Mouse (Mus musculus) left cerebral cortex, postnatal 10 days (tissue): ENCODE results near the gene Gpam. TPM values are rescaled to one million over a fixed set of nuclear protein-coding genes. Genes with fewer than 3 reads are reported as not detected.

ENCODE experiments used
- DNase-seq, 2 experiments: peaks; one replicate each; pipeline ENCODE4 v3.0.0; 2021 to 2022; ENCODE audit warnings: low spot score in 2 of 2, mixed read lengths in 1 of 2; ENCODE audit errors: extremely low spot score in 1 of 2
- intact Hi-C: fragments of 180-260 bp; cut with DNase I; formaldehyde crosslinking; loops from one replicate; pipeline ENCODE4 v1.15.1; 2025
- total RNA-seq, 2 experiments: library from RNA; stranded (reverse); gene quantifications; 2 replicates each; pipeline ENCODE4 v1.2.3; 2021

Gene Gpam
- total RNA-seq, 2 experiments from 2014 or later: 59.1 to 60.1 TPM

GRCm38 (mm10) chr19:55087776-55088175 is 39.3 kb downstream of the Gpam start:
- intact Hi-C loops: no loop called here
- no peak for DNase-seq

GRCm38 (mm10) chr19:55085857-55086185 is 41.2 kb downstream of the Gpam start:
- intact Hi-C loops: no loop called here
- no peak for DNase-seq

DNA sequence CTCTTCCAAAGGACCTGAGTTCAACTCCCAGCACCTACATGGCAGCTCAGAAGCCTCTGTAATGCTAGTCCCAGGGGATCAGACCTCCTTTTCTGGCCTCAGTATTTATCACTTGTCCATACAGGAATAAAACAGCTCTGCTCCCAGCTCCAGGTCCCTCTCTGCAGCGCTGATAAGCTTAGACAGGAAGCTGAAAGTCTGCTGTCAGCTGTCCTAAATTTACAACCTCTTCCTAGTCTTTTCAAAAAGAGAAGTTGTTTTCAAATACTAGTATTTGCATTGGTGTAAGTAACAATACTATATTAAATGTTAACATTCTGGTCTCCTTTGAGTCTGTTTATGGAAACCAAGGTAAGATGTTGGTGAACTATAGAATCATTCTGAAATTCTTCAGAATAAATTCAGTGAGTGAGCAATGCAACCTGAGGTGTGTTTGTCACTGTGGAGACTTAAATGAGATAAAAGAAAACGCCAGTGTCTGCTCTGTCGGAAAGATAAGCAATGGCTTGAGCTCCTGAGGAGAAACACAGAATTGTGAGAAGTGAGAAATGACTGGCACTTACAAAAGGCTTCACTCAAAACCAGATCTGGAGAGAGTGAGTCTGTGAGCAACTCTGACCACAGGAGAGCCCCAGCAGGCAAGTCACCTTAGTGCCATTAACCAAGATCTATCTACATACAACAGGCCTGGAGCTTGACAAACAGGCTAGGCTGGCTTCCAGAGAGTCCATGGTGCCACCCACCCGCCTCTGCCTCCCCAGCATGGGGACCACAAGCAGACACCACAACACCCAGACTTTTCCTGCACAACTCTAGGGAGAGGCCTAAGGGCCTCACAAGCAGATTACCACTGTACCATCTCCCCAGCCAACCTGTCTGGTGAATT is 41.8 kb downstream of the Gpam start:
- DNase-seq: no peak
- intact Hi-C loops: no loop called here

GRCm38 (mm10) chr19:55076822-55077221 is 50.2 kb downstream of the Gpam start:
- intact Hi-C loops: loop anchor here (5.0 to 10.0 kb wide), 3 partner anchors 120 to 1442 kb away; no protein-coding TSS in a partner anchor
- DNase-seq: no peak

DNA sequence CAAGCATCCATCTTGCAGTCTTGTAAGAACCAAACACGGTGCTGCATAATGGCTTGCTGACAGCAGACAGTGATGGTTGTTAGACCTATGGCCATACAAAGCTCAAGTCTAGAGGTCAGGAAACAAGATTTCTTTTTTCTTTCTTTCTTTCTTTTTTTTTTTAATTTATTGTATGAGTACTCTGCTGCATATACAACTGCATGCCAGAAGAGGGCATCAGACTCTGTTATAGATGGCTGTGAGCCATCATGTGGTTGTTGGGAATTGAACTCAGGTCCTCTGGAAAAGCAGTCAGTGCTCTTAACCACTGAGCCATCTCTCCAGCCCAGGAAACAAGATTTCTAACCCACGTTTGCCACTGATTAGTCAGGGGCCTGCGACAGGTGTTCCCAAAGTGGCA is 54.0 kb downstream of the Gpam start:
- DNase-seq: no peak
- intact Hi-C loops: loop anchor here (10.0 kb wide), 2 partner anchors 222 to 1438 kb away; no protein-coding TSS in a partner anchor

DNA sequence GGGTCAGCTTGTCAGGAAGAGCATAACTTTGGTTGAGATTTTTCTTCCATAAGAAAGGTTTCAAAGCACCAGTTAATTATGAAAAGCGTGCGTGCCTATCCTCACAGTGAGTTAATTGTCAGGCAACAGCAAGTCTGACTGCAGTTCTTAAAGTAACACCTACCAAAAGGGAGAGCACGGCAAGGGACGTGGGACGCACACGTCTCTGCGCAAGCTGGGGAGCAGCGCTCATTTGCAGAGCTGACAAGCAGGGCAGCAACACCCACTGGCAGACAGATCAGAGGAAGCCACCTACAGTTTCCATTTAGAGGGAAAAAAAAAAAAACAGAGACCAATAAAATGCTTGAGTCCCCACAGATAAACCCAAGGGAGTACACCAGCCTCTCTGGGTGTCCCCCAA is 58.0 kb downstream of the Gpam start:
- intact Hi-C loops: no loop called here
- DNase-seq: no peak

DNA sequence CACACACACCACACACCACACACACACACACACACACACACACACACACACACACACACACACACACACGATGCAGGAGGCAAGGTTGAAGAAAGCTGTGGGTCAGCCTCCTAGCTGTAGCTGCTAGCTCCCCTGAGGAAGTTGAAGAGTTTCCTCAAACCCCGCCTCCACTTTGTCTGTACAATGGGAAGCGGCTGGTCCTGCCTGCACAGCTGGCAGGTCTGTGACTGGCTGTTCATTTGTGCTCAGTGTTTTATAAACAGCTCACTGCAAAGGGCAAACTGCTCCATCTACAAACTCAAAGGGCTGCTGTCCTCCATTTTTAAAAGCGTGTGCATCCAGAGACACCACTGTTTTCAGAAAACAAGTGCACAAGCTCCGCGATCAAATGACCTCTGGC is 63.8 kb downstream of the Gpam start:
- DNase-seq: peak in 1 of 2 experiments; percentile 60
- intact Hi-C loops: loop anchor here (5.0 kb wide), 1 partner anchor 1121 kb away; the partner anchor contains the start of genes Bbip1 and Shoc2

GRCm38 (mm10) chr19:55062501-55062900 is 64.5 kb downstream of the Gpam start:
- intact Hi-C loops: loop anchor here (5.0 kb wide), 1 partner anchor 1120 kb away; the partner anchor contains the start of genes Bbip1 and Shoc2
- no peak for DNase-seq

DNA sequence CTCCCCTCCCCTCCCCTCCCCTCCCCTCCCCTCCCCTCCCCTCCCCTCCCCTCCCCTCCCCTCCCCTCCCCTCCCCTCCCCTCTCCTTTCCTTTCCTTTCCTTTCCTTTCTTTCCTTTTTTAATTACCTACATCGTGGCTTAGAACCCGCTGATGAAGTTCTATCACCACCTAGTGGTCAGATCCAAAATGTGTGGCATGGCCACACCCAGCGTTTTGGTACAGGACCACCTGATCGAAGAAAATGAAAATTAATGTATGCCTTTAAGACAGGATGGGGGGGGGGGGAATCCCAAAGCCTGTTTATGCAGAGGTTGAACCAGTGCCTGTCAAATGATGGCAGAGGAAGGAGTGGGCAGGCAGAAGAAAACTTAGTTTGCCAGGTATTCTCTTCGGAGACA is 65.1 kb downstream of the Gpam start:
- intact Hi-C loops: loop anchor here (1.0 to 5.0 kb wide), 2 partner anchors 1018 to 1120 kb away; partner anchors contain the start of genes Adra2a, Bbip1 and Shoc2
- DNase-seq: peak in 1 of 2 experiments; percentile 59

- no peak for DNase-seq
- intact Hi-C loops: loop anchor here (1.0 to 5.0 kb wide), 2 partner anchors 1017 to 1119 kb away; partner anchors contain the start of genes Adra2a, Bbip1 and Shoc2
These were observed 65.6 kb downstream of the Gpam start for GRCm38 (mm10) chr19:55061447-55061901.

DNA sequence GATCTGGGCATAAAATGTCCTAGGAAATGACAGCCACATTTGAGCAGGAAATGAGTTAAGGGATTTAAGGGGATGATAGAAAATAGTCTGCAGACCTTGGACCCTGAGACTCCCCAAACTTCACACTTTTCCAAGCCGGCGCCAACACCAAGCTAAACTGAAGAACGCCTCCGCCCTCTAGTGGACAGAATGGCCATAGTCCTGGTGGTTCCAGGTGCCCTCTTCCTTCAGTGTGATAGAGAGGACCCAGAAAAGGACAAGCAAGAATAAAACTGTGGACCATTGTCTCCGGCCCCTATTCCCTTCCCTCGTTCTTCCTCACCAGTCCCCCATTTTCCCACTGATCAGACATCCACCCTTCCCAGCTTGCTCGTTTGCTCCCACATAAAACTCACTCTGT is 66.1 kb downstream of the Gpam start:
- peak; percentile 75 to 80 for DNase-seq
- intact Hi-C loops: loop anchor here (1.0 to 5.0 kb wide), 2 partner anchors 1017 to 1119 kb away; partner anchors contain the start of genes Adra2a, Bbip1 and Shoc2

DNA sequence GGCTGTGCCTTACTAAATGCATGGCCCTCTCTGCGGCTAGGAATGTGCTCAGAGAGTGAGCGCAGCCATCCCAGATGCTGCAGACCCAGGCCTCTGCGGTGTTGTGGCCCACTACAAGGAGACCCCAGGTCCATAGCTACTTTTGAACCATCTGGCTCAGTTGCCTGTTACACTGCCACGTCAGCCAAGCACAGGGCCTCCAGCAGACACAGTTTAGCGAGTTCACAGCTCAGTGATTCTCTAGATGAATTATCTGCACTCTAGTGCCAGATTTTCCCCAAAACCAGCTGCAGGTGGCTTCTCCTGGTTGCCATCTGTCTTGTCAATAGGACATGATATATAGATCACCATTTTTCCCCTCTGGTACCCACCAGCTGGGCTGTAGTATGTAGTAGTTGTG is 69.6 kb downstream of the Gpam start:
- intact Hi-C loops: no loop called here
- DNase-seq: no peak

DNA sequence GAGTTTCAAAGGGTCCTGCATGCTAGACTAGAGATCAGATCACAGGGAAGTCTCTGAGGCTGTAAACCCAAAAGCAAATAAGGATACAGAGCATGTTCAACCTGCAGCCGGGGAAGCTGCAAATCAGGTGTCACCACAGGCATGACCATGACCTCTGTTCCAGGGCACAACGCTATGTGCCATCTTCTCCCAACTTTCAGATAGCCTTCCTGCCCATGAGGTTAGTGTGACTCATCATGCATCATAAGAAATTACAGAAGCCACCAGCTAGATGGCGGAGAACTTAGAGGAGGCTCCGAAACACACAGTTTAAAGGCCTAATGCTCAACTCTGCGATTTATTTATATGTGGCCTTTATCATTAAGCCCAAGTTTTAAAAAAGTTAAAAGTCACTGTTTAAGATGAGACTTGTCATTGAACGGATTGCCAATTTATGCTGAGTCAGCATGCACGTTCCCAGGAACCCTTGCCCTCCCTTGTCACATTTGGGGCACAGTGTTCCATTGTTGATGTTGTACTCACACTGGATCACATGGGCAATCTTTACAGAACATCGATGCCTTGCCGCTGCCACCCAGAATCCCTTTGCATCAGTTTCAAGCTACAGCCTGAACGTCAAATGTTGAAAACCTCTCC is 71.3 kb downstream of the Gpam start:
- intact Hi-C loops: no loop called here
- DNase-seq: no peak

GRCm38 (mm10) chr19:55053163-55053562 is 73.9 kb downstream of the Gpam start:
- DNase-seq: no peak
- intact Hi-C loops: no loop called here

GRCm38 (mm10) chr19:55037406-55037805 is 89.6 kb downstream of the Gpam start:
- intact Hi-C loops: no loop called here
- no peak for DNase-seq

GRCm38 (mm10) chr19:55018872-55019271 is 108.2 kb downstream of the Gpam start:
- intact Hi-C loops: no loop called here
- DNase-seq: no peak
